Mouse (Mus musculus) lung, adult 2 months (tissue): ENCODE data around the gene Tmem108.

Experiments
- CTCF ChIP-seq: fragments of 200-500 bp; IDR thresholded peaks from 2 replicates; pipeline ENCODE4 v1.5.1; 2011; ENCODE audit warnings: mild to moderate bottlenecking, low read length, control low read depth; ENCODE audit not compliant: insufficient read depth
- POLR2A ChIP-seq: fragments of 200-500 bp; IDR thresholded peaks from 2 replicates; pipeline ENCODE4 v1.6.1; 2011; ENCODE audit warnings: low read depth, mild to moderate bottlenecking, control low read depth, low read length, borderline replicate concordance; ENCODE audit errors: extremely low read depth

DNA sequence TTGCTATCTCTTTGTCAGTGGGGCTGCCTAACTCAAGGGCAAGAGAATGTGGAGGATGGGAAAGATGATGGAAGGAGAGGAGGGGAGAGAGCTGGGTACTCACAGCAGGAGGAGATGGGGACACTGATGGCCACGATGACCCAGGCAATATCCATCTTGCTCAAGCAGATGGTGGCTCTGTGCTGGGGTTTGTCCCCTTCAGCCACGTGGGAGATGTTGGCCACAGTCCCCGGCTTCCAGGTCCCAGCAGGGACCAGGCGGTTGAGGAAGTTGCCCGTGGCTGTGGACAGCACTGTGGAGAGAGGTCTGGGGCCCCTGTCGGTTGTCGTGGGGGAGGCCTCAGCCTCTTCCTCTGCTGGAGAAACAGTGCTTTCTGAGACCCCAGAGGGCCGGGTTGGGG lies 262.9 kb downstream of the Tmem108 start:
- TF ChIP-seq POLR2A (no peak), CTCF (no peak)
